Mouse (Mus musculus) cerebellum, adult 11 months (tissue): ENCODE data around the gene Tcn2.
"Not testable (repeated sequence)": the region's sequence is repeated elsewhere in the genome, so short reads cannot be mapped to it uniquely, and the experiment has no call there.

Experiments
- DNase-seq: peaks from one replicate; pipeline ENCODE4 v3.0.0; 2022

The Tcn2 gene

DNA sequence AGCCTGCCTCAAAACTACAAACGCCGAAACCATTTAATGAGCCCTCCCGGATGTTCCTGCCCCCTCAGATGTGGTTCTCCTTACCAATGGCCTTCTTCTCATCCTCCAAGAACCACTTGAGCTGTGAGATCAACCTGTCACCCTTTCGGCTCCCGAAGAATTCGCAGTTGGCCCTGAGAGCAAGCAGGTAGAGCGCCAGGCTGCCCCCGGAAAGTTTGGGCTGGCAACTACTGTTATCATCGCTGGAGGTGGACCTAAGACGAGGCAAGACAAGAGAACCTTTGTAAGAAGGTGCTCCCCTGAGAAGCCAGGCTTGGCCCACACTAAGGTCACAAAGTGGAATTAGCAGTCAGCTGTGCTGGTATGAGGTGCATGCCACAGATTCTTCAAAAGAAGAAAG lies 6.0 kb downstream of the Tcn2 start:
- no peak for DNase-seq

DNA sequence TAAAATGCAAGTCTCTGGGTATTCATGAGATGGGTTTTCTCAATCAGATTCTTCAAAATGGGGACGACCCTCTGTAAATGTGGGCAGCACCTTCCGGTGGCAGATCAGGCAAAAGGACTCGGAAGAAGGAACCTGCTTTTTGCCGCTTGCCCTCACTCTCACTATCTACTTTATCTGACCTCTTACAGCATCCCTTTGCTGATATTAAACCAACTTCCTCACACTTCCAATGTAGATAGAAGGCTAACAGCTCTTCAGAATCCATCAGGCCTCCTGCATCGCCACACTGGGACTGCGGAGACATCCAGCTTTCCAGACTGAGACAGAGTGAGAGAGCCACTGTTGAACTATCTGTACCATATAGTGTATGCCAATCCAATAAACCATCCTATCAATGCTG lies 9.2 kb downstream of the Tcn2 start:
- no peak for DNase-seq

GRCm38 (mm10) chr11:3922115-3922514 lies 9.8 kb downstream of the Tcn2 start:
- DNase-seq = no peak

DNA sequence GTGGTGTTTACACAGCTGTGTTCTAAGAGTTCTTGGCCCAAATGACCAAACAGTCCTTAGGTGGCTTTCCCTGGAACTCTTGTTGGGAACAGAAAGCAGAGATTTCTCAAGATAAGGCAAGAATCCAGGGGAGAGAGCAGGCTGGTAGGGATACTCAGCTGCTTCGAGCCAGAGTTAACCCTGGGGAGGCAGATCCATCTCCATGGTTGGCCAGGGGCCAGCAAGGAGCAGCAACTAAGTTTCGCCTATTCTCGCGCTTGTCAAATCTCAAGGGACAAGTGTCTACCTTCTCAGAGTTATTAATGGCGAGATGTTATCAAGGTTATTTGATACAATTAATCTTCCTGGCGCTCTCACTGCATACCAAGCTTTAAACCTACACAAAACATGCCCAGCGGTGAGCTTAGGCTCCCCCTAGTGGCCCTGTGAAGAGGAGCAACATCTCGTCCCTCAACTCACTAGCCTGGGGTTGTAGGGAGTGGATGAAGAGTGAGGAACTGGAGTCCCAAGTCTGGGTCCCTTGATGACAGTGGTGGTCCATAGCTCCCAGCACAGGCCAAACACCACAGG lies 10.6 kb downstream of the Tcn2 start:
- DNase-seq = peak; percentile 49

DNA sequence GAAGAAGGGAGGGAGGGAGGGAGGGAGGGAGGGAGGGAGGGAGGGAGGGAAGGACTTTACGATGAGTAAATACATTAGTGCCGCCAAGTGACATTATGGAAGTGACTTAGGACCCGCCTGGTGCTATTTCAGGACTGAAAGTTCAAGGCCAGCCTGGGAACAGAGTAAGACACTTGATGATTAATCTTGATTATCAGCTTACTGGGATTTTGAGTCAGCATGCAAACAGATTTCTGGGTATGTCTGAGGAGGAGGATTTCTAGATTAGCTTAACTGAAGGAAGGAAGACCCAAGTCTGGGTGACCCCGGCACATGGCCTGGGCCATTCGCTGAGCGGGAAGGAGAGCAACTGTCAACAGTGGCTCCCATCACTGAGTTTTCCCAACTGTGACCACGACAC lies 11.5 kb downstream of the Tcn2 start:
- no peak for DNase-seq

GRCm38 (mm10) chr11:3918738-3919137 lies 13.2 kb downstream of the Tcn2 start:
- no peak for DNase-seq

- DNase-seq = peak; percentile 87
Measured at GRCm38 (mm10) chr11:3914109-3914840, 17.7 kb downstream of the Tcn2 start, which contains the start of gene Slc35e4. Gene Slc35e4 (minus strand): TSS chr11:3914664.

DNA sequence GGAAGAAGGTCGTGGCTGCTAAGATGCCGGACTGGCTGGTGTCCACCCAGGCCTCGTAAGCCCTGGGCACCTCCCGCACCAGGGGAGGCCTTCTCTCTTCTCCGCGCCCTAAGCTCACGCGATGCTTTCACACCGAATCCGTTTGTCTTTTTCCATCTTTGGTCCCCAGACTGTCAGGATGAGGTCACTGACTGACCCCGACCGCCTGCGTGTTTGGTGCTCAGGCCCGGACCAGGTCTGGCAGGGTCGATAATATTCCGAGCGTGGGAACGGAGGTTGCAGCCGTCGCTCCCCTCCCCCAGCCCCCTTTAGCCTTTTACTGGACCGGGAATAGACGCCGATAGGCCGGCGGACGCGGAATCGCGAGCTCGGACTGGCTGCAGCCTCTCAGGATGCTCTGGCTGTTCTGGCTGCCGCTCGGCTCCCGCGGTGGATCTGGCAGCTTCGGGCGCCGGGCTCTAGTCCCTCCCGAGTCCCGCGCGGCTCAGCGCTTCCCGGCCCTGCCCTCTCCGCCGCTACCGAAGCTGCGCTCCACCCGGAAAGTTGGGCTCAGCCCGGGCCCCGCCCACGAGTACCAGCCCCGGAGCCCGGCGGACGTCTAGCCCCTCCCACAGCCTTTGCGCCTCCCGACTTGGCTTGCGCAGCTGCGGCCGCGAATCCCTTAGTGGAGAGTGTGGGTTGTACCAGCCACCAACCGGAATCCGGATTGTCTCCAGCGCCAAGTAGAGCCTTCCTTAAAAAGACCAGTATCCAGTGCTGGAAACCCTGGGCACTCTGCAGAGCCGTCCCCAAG lies 18.4 kb downstream of the Tcn2 start:
- DNase-seq = peak; percentile 91

GRCm38 (mm10) chr11:3912875-3913271 lies 19.1 kb downstream of the Tcn2 start:
- peak; percentile 54 for DNase-seq

- DNase-seq = no peak
Measured at GRCm38 (mm10) chr11:3912100-3912874, 19.7 kb downstream of the Tcn2 start.

GRCm38 (mm10) chr11:3911440-3911839 lies 20.5 kb downstream of the Tcn2 start:
- not testable (repeated sequence) for DNase-seq

- DNase-seq = no peak
Measured at GRCm38 (mm10) chr11:3910513-3911310, 21.2 kb downstream of the Tcn2 start.

DNA sequence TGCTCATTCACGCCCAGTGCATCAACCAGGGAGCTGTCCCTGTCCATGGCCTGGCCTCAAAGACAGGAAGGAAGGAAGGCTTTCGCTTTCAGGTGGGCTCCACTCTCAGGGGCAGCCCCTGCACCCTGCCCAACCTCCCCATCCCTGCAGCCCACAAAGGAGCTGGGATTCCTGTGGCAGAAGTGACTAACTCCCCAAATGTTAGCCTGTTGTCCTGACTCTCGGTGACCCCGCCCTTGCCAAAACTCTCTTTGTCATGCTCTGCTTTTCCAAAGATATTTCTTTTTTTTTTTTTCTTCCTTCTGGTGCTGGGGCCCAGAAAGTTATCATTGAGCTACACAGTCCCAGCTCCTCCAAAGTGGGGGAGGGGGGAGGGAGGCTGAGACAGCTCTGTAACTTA lies 22.7 kb downstream of the Tcn2 start:
- no peak for DNase-seq

DNA sequence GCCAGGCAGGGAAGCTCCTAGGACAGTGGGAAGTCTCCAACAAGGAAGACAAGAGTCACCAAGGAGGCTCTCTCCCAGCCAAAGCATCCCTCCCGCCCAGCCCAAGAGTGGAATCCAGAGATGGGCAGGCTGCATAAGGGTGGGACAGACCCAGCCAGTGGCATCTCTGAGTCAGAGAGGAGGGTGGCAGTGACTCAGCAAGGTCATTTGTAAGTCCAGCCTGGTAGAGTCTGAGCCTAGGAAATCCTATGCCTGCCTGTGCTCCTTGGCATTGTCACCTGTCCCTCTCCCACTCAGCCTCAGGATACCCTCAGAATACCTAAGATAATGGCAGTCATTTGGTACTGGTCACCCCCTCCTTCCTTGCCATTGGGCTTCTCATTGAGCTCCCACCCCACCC lies 26.5 kb downstream of the Tcn2 start:
- DNase-seq = no peak

GRCm38 (mm10) chr11:3904673-3905072 lies 27.3 kb downstream of the Tcn2 start:
- no peak for DNase-seq

- DNase-seq = no peak
Measured at GRCm38 (mm10) chr11:3903046-3903445, 28.9 kb downstream of the Tcn2 start.

- no peak for DNase-seq
Measured at GRCm38 (mm10) chr11:3902516-3902915, 29.4 kb downstream of the Tcn2 start.

DNA sequence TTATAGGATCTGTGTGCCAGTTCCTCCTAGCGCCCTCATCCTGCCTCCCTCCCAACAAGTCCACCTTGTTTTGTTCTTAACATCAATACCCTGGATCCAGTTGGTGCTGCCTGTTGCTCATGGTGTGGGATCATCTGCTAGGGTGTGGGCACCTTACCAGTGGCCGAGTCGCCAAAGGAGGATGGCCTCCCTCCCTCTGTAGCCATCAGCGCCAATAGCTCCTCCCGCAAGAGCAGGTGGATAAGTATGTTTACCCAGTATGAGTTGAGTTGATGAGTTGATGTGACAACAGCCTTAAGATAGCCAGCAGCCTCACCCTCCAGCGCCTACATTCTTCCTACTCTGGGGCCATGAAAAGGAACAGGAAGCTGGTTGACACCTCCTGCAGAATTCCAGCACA lies 31.7 kb downstream of the Tcn2 start:
- DNase-seq = no peak

DNA sequence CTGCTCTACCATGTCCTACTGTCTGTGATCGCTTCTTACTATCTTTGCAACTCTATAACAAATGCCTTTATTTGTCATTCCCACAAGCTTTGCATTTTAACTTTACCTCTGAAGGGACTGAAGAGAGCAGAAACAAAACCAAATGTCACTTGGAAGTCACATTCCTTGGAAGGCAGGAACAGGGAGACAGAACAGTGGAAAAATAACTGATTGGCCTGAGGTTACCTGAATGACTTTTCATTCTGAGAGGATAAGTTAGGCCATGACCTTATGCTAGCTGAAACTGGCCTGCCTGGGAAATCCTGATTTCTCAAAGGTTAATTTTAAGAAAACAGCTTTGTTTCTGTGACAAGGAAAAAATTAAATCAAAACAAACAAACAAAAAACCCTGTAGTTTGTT lies 36.0 kb downstream of the Tcn2 start:
- no peak for DNase-seq

- no peak for DNase-seq
Measured at GRCm38 (mm10) chr11:3895458-3895857, 36.5 kb downstream of the Tcn2 start.

DNA sequence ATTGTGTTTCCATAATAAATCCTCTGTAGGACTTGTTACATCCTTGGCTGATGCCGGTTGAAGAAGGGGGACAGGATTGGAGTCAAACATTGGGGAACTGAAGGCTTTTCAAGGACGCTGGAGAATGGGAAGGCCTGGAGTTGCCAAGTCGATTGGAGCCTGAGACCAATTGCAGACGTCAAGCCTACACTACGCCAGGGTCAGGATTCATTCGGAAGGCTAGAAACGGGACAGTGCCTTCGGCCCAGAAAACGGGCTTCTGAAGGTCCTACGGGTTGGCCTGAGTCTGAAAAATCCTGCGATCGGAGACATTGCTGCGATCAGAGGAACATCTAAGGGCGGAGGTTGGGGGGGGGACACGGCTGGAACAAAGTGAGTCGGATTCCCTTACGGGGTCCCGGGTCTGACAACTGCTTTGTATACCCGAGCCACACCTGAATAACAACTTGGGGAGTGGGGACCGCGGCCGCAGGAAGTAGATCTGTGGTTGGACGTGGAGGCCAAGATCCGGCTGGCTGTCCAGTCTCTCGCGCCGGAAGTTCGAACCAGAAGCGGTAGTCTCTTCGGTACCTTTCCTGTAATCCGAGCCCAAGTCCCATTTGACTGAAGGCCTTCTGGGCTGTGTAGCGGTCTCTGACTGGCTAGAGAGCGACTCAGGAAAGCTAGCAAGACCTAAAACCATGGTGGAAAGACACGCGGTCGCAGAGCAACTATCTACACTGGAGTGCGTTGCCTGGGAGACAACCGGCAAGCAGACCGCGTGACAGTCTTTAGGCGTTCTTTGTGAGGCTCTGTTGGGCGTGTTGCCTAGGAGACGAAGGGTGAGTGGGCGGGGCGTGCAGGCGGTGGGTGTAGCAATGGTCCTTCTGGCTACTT lies 37.3 kb downstream of the Tcn2 start, which contains the start of the genes 4921536K21Rik and Dusp18:
Gene 4921536K21Rik (minus strand): TSS at position 693 of the 876 bp plus-strand sequence.
Gene Dusp18 (plus strand): TSS at position 835 of the 876 bp plus-strand sequence.
- peak; percentile 53 for DNase-seq
